Mouse (Mus musculus): ENCODE measurements around the gene Sh3bgrl3.

Sh3bgrl3 gene

DNA sequence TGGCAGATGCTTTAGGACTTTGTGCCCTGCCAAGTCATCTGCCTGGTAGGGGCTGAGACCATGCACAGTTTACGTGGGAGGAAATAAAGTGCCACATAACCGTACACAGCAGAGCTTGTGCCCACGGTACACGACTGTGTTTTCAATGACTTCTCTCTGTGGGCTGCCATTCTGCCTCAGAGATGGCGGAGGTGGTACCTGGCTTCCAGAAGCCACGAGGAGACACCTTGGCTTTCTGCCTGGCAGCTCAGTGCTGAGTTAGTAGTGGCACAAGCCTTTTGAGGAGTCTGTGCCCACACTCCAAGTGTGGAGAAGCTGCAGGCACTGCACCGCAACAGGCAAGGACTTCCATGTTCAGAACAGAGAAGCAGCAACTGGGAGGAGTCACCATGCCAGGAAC is 20.9 kb downstream of the Sh3bgrl3 start:
- no peak for DNase-seq

DNA sequence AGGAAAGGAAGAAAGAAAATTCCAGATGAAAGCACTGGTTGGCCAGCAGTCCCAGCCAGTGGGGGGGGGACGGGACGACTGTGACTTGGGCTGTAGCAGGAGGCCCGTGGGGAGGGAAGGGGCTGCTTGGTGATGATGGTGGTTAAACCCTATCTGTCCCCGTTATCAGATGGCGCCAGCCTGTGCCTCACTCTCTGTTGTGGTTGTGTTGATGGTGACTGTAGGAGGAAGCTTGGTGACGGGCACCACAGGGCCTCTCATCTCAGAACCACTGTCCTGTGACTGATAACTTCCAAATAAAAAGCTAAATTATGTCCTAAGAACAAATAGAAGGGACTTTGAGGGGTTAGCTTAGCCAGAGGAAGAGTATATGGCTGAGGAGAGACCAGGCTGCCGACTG is 22.5 kb downstream of the Sh3bgrl3 start:
- DNase-seq = no peak

DNA sequence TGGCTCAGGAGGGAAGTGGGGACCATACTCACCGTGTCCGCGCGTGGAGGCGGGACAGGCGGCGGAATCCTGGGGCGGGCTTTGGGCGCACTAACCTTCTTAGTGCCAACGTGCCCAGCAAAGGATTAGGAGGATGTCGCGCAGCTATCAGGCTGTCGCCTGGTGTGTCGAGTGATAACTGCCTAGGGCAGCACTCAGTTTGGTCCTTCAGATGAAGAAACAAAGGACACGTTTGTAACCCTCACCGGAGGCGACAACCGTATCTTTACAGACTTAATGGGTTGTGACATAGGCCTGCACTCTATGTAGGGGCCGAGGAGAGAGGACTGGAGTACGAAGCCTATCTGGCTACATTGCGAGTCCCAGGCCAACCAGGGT is 25.9 kb downstream of the Sh3bgrl3 start:
- no peak for DNase-seq

DNA sequence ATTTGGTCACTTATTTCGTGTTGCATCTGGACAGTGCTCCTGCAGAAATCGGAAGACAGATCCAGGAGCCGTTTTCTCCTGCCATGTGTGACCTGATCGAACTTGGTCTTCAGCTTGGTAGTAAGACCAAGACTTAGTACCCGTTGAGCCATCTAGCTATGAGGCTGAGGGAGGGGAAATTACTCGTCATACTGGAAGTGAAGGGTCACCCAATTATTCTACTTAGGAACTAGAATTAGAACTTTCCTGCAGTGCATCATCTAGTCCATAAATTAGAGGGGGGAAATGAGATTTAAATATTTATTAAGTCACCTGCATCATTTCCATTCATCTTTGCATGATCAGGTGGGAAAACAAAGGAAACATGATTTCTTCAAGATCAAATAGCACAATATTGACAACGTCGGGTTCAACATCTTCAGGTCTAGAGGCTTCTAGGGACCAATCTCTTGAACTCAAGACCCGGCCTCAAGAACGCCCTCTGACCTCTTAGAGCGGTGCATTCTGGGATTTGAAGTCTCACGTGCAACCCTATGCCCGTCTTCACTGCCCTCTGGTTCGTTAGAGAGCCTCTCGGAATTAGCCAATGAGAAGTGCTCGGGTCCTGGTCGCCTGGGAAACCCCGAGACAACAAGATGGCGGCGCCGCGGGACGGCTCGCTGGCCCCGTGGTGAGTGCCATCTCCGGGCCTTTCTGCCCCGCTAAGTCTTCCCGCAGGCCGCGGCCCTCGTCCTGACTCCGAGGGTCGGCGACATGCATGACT is 26.4 kb downstream of the Sh3bgrl3 start, which contains the start of gene Ubxn11:
TSS of gene Ubxn11 (plus strand) at position 592 of the 763 bp plus-strand sequence.
- peak; percentile 88 to 89 for DNase-seq

DNA sequence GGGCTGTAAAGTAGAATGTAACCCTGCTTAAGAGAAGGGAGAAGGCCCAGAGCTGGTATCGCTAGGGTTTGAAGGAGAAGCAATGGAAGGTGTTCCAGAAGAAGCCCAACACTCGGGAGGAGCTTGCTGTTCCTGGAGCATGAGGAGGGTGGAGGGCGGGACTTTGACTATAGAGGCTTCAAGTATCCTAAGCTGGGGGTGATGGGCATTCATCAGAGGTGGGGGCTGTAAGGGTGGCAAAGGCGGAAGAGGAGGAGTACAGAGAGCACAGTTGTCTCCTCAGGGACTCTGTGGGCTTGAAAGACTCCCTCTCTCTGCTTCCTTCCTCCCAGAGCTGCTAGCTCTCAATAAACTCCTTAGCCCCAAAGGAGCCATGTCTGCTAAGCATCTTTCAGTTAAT is 28.3 kb downstream of the Sh3bgrl3 start:
- no peak for DNase-seq

DNA sequence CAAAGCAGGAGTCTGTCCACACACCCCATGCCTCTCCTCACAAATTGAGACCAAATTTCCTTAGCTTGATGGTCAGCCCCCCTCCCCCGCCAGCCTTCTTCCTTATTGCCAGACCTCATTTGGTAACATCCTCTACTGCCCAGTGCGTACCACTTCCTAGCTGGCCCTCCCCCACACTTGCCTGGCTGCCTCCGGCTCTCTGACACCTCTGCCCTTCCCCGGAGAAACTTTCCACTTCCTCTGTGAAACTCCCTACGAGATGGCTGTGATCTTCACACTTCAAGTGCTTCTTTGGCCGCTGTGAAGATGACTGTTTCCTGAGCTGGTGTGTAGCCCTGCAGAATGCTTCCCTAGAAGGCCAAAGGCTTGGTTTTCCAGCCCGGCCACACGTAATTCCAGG is 30.0 kb downstream of the Sh3bgrl3 start:
- DNase-seq = peak; percentile 76 to 79

DNA sequence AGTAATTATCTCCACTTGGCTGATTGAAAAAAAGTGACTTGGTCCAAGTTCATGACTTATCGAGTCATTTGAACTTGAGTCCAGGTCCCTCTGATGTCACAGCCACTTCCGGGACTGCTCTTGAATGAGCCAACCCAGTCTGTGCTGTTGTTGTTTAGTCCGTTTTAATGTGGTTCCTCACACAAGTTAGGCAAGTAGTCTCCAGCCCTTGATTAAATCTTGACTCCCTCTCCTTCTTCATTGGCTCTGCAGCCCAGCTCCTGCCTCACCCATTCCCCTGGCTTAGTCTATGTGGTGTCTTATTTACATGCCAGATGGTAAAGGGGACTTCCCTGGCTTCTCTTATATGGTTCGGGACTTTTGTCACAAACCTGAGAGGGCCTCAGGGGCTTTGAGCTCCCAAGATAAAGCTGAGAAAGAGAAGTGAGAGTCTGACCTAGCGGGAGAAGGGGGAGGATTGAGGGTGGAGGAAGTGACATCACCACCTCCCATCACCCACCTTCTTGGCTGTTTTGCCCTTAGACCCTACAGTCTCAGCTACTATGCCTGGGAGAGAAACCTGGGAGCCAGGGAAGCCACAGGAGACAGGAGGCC is 31.5 kb downstream of the Sh3bgrl3 start:
- peak in 1 of 2 experiments; percentile 47 for DNase-seq

DNA sequence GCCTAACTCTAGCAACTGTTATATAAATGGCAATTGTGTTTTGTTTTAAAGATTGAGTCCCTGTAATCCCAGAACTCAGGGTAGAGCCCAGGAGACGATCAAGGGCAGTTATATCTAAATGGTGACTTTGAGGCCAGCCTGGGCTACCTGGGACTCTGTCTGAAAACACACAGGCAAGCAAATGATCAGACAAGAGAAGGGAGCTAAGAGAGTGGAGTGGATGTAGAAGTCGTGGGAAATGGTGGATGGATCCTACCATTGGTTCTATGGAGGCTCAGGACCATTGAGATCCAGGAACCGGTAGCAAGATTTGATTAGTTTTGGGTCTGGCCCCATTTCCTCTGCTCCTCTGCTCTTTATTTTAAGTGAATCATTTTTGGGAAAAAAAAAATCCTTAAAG is 32.5 kb downstream of the Sh3bgrl3 start:
- no peak for DNase-seq

DNA sequence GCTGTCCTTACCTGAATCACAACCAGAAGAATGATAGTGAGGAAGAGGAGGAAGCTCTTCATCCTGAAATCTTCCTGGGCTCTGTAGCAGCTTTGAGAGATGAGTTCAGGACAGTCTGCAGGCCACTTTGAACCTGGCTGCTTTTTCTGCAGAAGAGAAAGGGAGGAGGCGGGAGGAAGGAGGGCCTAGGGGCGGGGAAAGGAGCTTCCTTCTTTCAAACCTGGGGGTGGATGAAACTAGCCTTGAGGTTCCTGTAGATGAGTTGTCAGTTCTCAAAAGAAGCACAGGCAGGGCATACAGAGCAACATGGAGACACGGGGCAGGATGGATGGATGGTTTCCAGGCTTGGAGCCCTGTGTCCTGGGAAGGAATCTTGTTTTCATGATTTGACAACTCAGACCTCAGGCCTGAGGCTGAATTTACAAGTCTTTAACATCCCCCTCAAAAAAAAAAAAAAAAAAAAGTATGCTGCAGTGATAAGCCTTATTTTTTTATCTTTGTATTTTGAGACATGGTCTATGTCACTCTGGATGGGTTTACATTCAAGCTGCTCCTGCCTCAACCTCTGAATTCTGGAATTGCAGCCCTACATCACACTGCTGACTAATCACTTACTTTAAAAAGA is 33.6 kb downstream of the Sh3bgrl3 start, which contains the start of gene Cd52:
TSS of gene Cd52 (minus strand) at position 160 of the 625 bp plus-strand sequence.
- DNase-seq = peak; percentile 67 to 73

DNA sequence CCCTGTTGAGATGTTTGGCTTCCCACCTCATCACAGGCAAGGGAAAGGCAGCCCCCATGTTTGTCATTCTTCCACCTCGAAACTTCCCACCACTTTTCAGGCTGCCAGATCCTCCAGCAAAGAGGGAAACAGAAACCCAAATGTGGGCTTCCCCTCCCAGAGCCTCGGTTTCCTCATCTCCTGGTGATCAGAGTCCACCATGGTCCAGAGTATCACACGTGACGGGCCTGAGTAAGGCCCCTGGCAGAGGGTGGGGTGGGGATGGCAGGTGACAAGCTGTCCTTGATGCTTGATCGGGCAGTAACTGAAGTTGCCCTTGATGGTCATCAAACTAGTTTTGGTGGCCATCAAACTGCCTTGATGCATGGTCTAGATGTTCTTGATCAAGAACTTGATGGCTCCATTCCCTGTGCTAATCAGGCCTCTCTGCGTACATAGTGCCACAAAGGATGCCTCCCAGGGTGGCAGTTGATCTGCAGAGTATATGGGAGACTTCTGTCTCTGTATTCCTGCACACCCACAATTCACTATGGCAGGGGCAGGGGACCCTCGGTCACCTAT is 34.5 kb downstream of the Sh3bgrl3 start:
- no peak for DNase-seq

DNA sequence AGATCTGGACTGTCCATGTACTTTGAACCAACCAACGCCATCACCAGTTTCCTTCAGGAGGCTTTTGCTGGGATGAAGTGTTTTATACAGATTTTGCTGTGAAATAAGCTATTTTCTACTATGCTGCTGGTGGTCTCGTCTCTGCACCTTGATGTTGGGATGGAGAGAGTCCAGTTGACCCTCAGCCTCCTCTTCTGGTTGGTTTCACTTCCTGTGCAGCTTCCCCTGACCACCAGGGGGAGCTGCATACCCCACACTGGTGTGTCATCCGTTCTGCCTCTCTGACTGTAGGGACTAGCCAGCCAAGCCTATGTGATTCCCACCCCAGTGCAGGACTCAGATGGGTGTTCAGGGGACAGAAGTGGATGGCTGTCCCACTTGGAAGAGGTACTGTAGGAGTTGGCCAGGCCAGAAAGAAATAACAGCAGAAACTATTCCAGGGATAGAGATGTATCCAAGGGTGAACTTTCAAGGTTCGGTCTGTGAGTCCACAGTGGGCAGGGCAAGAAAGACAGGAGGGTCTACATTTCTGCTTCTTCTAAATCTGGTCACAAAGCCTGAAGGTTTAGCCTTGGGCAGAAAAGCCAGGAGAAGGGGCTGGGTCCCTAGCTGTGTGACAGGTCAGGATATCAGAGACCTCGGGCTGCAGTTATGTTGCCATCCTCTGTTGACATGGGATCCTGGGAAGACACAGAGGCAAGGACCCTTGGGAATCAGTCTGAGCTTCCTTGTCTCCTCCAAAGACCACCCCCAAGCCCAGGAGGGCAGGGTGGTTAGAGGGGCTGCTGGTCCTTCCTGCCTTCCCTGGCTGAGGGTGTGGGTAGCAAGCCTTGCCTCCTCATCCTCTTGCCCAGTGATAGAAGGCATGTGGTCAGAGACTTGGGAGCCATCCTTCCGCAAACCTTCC is 36.0 kb downstream of the Sh3bgrl3 start:
- DNase-seq = peak; percentile 63 to 78

DNA sequence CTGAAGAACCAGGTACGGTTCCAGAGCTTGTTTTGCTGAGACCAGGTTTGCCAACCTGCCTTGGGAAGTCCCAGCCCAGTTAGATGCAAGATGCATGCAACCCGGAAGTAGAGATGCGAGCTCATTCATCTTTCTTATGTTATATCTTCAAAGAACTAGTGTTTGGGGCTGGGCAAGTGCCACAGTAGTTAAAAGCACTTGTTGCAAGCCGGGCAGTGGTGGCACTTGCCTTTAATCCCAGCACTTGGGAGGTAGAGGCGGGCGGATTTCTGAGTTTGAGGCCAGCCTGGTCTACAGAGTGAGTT is 37.4 kb downstream of the Sh3bgrl3 start:
- no peak for DNase-seq

DNA sequence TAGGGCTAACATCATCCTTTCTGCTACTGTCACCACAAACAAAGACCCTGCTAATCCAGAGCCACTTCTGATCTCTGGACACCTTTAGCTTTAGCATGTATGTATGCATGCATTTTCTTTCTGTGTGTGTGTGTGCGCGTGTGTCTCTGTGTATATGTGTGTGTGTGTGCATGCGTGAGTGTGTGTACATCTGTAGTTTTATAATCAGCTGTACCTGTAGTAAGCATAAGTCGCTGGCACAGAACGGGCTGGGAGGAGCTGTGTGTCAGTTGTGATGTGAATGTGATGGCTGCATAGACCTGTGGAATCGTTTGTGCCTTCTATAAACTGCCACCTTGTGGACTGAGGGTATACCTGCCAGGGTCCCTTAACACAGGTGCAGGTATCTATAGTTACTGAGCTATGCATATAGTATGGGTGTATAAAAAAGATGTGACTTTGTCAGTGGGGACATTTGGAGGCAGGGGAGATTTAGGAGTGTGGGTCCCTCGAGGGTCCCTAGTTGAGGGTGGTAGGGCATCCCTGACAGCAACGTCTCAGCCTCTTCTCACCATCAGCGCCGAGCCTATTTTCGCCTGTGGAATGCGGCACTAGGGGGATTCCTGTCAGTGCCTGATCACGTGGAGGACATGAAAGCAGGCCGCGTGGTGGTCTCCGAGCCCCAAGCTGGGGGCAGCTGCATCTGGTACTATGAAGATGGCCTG is 37.9 kb downstream of the Sh3bgrl3 start:
- DNase-seq = no peak

DNA sequence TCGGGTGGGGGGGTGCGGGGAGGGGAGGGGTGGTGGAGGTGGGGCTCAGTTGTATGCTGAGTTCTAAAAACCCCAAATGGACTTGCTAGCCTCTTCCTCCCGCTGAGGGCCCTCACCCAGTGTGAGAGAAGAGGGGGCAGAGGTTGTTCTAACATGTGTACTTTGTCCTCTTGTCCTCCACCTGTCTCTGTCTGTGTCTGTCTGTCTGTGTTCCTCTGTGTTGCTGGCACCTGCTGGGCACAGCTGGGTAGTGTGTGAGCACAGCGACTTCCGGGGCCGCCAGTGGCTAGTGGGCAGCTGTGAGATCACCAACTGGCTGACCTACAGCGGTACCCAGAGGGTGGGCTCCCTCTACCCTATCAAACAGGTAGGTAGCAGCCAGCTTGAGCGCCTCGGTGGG is 39.6 kb downstream of the Sh3bgrl3 start:
- DNase-seq = peak in 1 of 2 experiments; percentile 20

DNA sequence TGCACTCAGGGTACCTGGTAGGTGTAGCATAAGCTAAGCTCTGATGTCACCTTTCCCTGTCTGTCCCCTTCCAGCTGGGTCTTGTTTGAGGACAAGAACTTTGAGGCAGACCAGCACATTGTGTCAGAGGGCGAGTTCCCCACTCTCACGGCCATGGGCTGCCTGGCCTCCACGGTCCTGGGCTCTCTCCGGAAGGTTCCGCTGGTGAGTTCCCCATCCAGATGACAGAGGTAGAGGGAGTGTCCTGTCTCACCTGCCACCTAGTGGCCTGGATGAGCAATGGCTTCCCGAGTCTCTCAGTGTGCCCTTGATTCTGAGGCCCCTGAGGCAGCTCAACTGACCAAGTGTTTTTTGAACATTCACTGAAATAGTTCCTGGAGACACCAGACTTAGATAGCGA is 41.2 kb downstream of the Sh3bgrl3 start:
- peak; percentile 48 to 61 for DNase-seq

DNA sequence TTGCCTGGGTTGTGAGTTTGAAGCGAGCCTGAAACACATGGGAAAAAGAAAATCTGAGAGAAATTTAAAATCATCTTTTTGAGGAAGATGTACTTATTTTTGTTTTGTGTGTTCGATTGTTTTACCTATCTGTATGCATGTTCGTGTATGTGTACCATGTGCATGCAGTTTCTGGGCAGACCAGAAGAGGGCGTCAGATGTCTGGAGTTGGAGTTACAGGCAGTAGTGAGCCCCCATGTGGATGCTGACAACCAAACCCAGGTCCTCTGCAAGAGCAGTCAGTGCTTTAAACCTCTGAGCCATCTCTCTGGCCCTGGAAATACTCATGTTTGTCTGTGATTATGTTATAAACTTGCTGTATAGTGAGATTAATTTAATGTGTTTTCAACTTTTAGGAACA is 43.6 kb downstream of the Sh3bgrl3 start:
- no peak for DNase-seq

DNA sequence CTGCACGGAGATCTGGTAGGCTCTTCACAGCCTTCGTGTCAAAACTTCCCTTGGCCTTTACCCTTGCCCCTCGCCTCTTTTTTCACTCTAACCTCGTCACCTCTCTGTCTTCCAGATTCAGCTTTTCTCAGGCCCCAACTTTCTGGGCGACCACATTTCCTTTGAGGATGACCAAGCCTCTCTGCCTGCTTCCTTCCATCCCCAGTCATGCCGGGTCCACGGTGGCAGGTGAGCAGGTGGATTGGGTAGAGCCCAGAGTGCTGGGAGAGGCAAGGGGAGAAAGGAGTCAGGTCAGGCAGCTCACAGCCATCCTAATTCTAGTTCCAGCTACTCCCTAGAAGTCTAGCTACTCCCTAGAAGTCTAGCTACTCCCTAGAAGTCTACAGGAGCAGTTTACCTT is 46.1 kb downstream of the Sh3bgrl3 start:
- DNase-seq = no peak

DNA sequence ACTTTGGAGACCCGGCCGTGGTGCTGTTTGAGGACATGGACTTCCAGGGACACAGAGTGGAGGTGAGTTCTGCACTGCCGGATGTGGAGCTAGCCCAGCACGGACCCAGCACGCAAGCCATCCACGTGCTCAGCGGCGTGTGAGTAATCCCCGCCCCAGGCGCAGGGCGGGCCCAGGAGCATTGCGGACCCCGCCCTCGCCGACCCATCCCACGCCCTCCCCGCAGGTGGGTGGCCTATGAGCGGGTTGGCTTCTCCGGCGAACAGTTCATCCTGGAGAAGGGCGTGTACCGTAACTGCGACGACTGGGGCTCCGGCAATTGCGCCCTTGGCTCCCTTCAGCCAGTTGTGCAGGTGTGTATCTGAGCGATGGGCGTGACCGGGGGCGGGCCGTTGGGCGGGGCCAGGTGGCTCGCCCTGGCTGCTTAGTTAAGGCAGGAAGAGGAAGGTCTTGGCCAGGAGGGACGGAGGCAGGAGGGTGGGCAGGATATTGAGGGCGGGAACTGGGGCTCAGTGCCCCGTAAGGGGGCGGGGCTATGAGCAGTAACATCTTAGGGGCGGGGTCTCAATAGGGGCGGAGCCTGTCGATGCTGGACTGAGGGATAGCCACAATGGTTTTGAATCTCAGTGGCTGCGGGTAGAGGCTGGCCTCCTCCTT is 46.7 kb downstream of the Sh3bgrl3 start:
- DNase-seq = peak; percentile 87 to 92

DNA sequence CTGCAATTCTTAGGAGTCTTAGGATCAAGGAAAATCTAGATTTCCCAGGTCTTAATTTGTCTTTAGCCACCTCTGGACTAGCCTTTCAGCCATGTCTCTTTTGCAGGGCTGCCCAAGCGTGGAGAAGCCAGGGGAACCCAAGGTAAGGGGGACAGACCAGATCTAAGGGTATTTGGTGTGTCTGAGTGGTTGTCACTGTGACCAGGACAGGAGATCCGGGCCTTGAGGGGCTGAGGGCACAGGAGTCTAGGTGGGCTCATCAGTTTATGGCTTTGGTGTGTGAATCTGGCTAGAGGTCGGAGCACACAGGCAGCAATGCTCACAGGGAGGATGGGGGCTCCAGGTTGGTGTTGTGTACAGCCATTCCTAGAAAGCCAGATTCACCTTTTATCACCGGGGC is 47.9 kb downstream of the Sh3bgrl3 start:
- DNase-seq = no peak

DNA sequence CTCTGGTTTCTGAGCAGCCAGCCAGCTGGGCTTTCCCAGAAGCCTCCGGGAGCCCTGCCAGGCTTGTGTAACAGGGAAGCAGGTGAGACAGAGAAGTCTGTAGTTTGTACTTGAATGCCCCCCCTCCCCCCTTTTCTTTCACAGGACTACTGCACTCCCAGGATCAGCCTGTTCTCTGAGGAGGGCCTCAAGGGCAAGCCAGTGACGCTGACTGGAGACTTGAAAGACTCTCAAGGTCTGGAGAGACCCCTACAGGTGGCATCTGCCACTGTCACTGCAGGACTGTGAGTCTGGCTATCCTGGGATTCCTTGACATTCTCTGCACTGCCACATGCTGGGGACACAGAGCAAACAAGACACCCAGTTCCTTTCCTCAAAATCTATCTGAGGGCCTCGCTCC is 49.9 kb downstream of the Sh3bgrl3 start:
- DNase-seq = peak; percentile 62 to 72

All from lung, postnatal 4 days (tissue).